Mouse (Mus musculus) T-cell, adult 66 days (primary cell): ENCODE results near the gene Slc15a2. TPM values are rescaled to one million over a fixed set of nuclear protein-coding genes. Genes with fewer than 3 reads are reported as not detected.

Source experiments
- total RNA-seq, 2 experiments: library from RNA; stranded (reverse); gene quantifications; 3 replicates in 1 of 2; 4 replicates in 1 of 2; pipeline ENCODE4 v1.2.4; 2023

Gene Slc15a2
- 1 to 10 TPM in 1 of 2 experiments, under 1 TPM in 1; 0.32 to 7.1 TPM for total RNA-seq

GRCm38 (mm10) chr16:36784594-36785313, at the start of gene Slc15a2:
Slc15a2 (minus strand) TSS chr16:36784962.

GRCm38 (mm10) chr16:36828054-36828786, 43.5 kb upstream of the Slc15a2 start, which contains the start of gene Iqcb1:
Iqcb1 (plus strand) TSS chr16:36828385.

Other genes with a start within 250 kb of the Slc15a2 start
- gene Casr, start 222.8 kb downstream of the Slc15a2 start, total RNA-seq, result not detected
- gene Cd86, start 118.9 kb downstream of the Slc15a2 start, total RNA-seq, result 10 to 100 TPM; 10.4 to 14.0 TPM
- 1 to 10 TPM; 2.9 to 3.4 TPM for gene Ildr1, start 91.0 kb downstream of the Slc15a2 start, total RNA-seq
- 10 to 100 TPM; 21.4 to 39.9 TPM for gene Iqcb1, start 43.4 kb upstream of the Slc15a2 start, total RNA-seq
- 1 to 10 TPM; 3.0 to 4.2 TPM for gene Eaf2, start 90.0 kb upstream of the Slc15a2 start, total RNA-seq
- gene Golgb1, start 90.2 kb upstream of the Slc15a2 start, total RNA-seq, result 10 to 100 TPM; 35.6 to 35.8 TPM
- gene Hcls1, start 150.0 kb upstream of the Slc15a2 start, total RNA-seq, result 100 to 1,000 TPM; 181 to 198 TPM
- gene Fbxo40, start 205.5 kb upstream of the Slc15a2 start, total RNA-seq, result 1 to 10 TPM in 1 of 2 experiments, not detected in 1; 1.2 TPM
- gene Polq, start 226.8 kb upstream of the Slc15a2 start, total RNA-seq, result 1 to 10 TPM; 4.8 to 5.5 TPM